Mouse (Mus musculus) forebrain, postnatal 0 days (tissue): ENCODE results near the gene Bcar1. TPM values are rescaled to one million over a fixed set of nuclear protein-coding genes. Genes with fewer than 3 reads are reported as not detected.

Source experiments
- ATAC-seq: fragments of 200-750 bp; cut with Nextera tagmentation; 2 replicates; pipeline ENCODE4 v1.8.0; 2017; ENCODE audit warnings: mild to moderate bottlenecking, moderate library complexity
- DNase-seq: peaks from one replicate; pipeline ENCODE4 v3.0.0-alpha.2; 2015
- H3K27ac ChIP-seq: fragments of 300-500 bp; sonication (generic); 2 replicates; pipeline ENCODE4 v1.5.1; 2014; ENCODE audit warnings: low read depth, mild to moderate bottlenecking, antibody characterized with exemption, low read length, moderate library complexity, mixed read lengths
- H3K27me3 ChIP-seq: fragments of 300-500 bp; sonication (generic); 2 replicates; pipeline ENCODE4 v1.6.1; 2014; ENCODE audit warnings: mild to moderate bottlenecking, low read length, mixed read lengths; ENCODE audit not compliant: insufficient read depth
- H3K36me3 ChIP-seq: fragments of 300-500 bp; sonication (generic); 2 replicates; pipeline ENCODE4 v1.6.1; 2014; ENCODE audit warnings: mild to moderate bottlenecking, moderate library complexity; ENCODE audit not compliant: insufficient read depth
- H3K4me1 ChIP-seq: fragments of 300-500 bp; sonication (generic); 2 replicates; pipeline ENCODE4 v1.6.1; 2014; ENCODE audit warnings: antibody characterized with exemption; ENCODE audit not compliant: insufficient read depth
- H3K4me2 ChIP-seq: fragments of 300-500 bp; sonication (generic); 2 replicates; pipeline ENCODE4 v1.6.1; 2014; ENCODE audit warnings: low read depth, mild to moderate bottlenecking, moderate library complexity
- H3K4me3 ChIP-seq: fragments of 300-500 bp; sonication (generic); 2 replicates; pipeline ENCODE4 v1.5.1; 2014; ENCODE audit warnings: low read depth, low read length, mixed read lengths
- H3K9ac ChIP-seq: fragments of 300-500 bp; sonication (generic); 2 replicates; pipeline ENCODE4 v1.6.1; 2014; ENCODE audit warnings: mild to moderate bottlenecking
- H3K9me3 ChIP-seq: fragments of 300-500 bp; sonication (generic); 2 replicates; pipeline ENCODE4 v1.6.1; 2016; ENCODE audit warnings: low read length
- CTCF ChIP-seq: sonication (generic); IDR thresholded peaks from 2 replicates; pipeline ENCODE4 v1.5.1; 2016; ENCODE audit warnings: antibody characterized with exemption, control low read depth, low read depth
- WGBS: fragments of 180-500 bp; shearing (Covaris S2); extraction: QIAGEN DNeasy Blood & Tissue Kit; methylation state at CpG from one replicate; pipeline ENCODE4 v1.1.7; 2014; 5-methylcytosine and 5-hydroxymethylcytosine counted together
- microRNA-seq, 2 experiments: library from miRNA; unstranded; fragments of <30 nt; microRNA quantifications; one replicate each; pipeline ENCODE4; 2016
- polyA plus RNA-seq: library from polyadenylated mRNA; unstranded; fragments of >200 nt; fragmentation: Nextera tagmentation; extraction: Ambion mirVana; gene quantifications from 2 replicates; pipeline ENCODE4 v1.2.1, GENCODE M21; 2015
- total RNA-seq: library from RNA; depleted of rRNA; stranded (reverse); fragments of >200 nt; gene quantifications from 2 replicates; pipeline ENCODE4 v1.2.3, GENCODE M21; 2014; rRNA removed

Bcar1 gene
- total and polyA plus RNA-seq, 2 experiments from 2014 or later, result 43.4 to 60.3 TPM

GRCm38 (mm10) chr8:111662473-111662872, 81.1 kb downstream of the Bcar1 start:
- Histone ChIP-seq H3K27ac (no peak overlapping the region), H3K9ac (no peak overlapping the region), H3K9me3 (no peaks in the 10 kb centered on the region), H3K4me1 (no peaks in the 10 kb centered on the region), H3K4me2 (no peak overlapping the region), H3K4me3 (no peak overlapping the region), H3K27me3 (no peaks in the 10 kb centered on the region), H3K36me3 (peaks cover 28% of the 10 kb centered on the region)
- peak; percentile 80 for TF ChIP-seq CTCF
- ATAC-seq (no peak), DNase-seq (peak; percentile 45)
- WGBS, result 88% methylated on average over 3 of the region's 3 CpGs

Small RNA genes lying within 50 kb of the gene (microRNA-seq; reads per million reads assigned to microRNA genes)
- 0 reads per million in 2 experiments for gene Mir7076

Other genes starting within 250 kb of the Bcar1 start
- 10.2 and 10.7 TPM in 2 replicates for gene Wdr59, start 221.7 kb downstream of the Bcar1 start, total RNA-seq
- gene Wdr59, start 221.7 kb downstream of the Bcar1 start, polyA plus RNA-seq, result 3.5 and 6.8 TPM in 2 replicates
- 180 and 225 TPM in 2 replicates for gene Znrf1, start 207.7 kb downstream of the Bcar1 start, total RNA-seq
- gene Znrf1, start 207.7 kb downstream of the Bcar1 start, polyA plus RNA-seq, result 101 and 113 TPM in 2 replicates
- gene Ldhd, start 113.4 kb downstream of the Bcar1 start, total RNA-seq, result 0.54 and 1.8 TPM in 2 replicates
- gene Ldhd, start 113.4 kb downstream of the Bcar1 start, polyA plus RNA-seq, result 0.65 and 1.1 TPM in 2 replicates
- gene Zfp1, start 100.4 kb downstream of the Bcar1 start, total RNA-seq, result 29.9 and 34.3 TPM in 2 replicates
- 20.0 and 24.7 TPM in 2 replicates for gene Zfp1, start 100.4 kb downstream of the Bcar1 start, polyA plus RNA-seq
- not detected in 2 replicates for gene Ctrb1, start 52.8 kb downstream of the Bcar1 start, total RNA-seq
- not detected in 2 replicates for gene Ctrb1, start 52.8 kb downstream of the Bcar1 start, polyA plus RNA-seq
- gene Cfdp1, start 110.5 kb upstream of the Bcar1 start, total RNA-seq, result 121 and 128 TPM in 2 replicates
- 195 and 214 TPM in 2 replicates for gene Cfdp1, start 110.5 kb upstream of the Bcar1 start, polyA plus RNA-seq
- 3.0 and 3.6 TPM in 2 replicates for gene Tmem170, start 132.9 kb upstream of the Bcar1 start, total RNA-seq
- 1.5 and 2.0 TPM in 2 replicates for gene Tmem170, start 132.9 kb upstream of the Bcar1 start, polyA plus RNA-seq
- 1.5 and 3.7 TPM in 2 replicates for gene Chst5, start 166.6 kb upstream of the Bcar1 start, total RNA-seq
- gene Chst5, start 166.6 kb upstream of the Bcar1 start, polyA plus RNA-seq, result 1.8 and 2.6 TPM in 2 replicates
- gene Tmem231, start 190.1 kb upstream of the Bcar1 start, total RNA-seq, result 15.9 and 19.9 TPM in 2 replicates
- gene Tmem231, start 190.1 kb upstream of the Bcar1 start, polyA plus RNA-seq, result 12.3 and 14.7 TPM in 2 replicates
- gene Gabarapl2, start 196.9 kb upstream of the Bcar1 start, total RNA-seq, result 155 and 165 TPM in 2 replicates
- gene Gabarapl2, start 196.9 kb upstream of the Bcar1 start, polyA plus RNA-seq, result 484 and 489 TPM in 2 replicates
- 4.5 TPM in 2 replicates for gene Adat1, start 248.5 kb upstream of the Bcar1 start, total RNA-seq
- gene Adat1, start 248.5 kb upstream of the Bcar1 start, polyA plus RNA-seq, result 3.4 and 4.3 TPM in 2 replicates